Mouse (Mus musculus): ENCODE results near the gene Irs3.

The Irs3 gene

GRCm38 (mm10) chr5:137656977-137657376 is 11.5 kb upstream of the Irs3 start:
- peak; percentile 58 for DNase-seq (ENCODE audit: extremely low spot score)

GRCm38 (mm10) chr5:137654746-137655145 is 9.2 kb upstream of the Irs3 start:
- DNase-seq (ENCODE audit: extremely low spot score): no peak

GRCm38 (mm10) chr5:137653366-137653765 is 7.9 kb upstream of the Irs3 start:
- DNase-seq (ENCODE audit: extremely low spot score): no peak

GRCm38 (mm10) chr5:137652474-137652873 is 7.0 kb upstream of the Irs3 start:
- DNase-seq (ENCODE audit: extremely low spot score): peak; percentile 64

GRCm38 (mm10) chr5:137649669-137650571 is 4.4 kb upstream of the Irs3 start:
- DNase-seq (ENCODE audit: extremely low spot score): no peak

GRCm38 (mm10) chr5:137649251-137649650 is 3.7 kb upstream of the Irs3 start:
- no peak for DNase-seq (ENCODE audit: extremely low spot score)

- no peak for DNase-seq (ENCODE audit: extremely low spot score)
These were observed 2.5 kb upstream of the Irs3 start for GRCm38 (mm10) chr5:137647827-137648601.

GRCm38 (mm10) chr5:137645091-137645651 is 343 bp downstream of the Irs3 start:
- no peak for DNase-seq (ENCODE audit: extremely low spot score)

GRCm38 (mm10) chr5:137644484-137644883 is 1.0 kb downstream of the Irs3 start:
- DNase-seq (ENCODE audit: extremely low spot score): no peak

- no peak for DNase-seq (ENCODE audit: extremely low spot score)
These were observed 2.6 kb downstream of the Irs3 start for GRCm38 (mm10) chr5:137642886-137643285.

- no peak for DNase-seq (ENCODE audit: extremely low spot score)
These were observed 4.5 kb downstream of the Irs3 start, which contains the start of gene Sap25 for GRCm38 (mm10) chr5:137641054-137641453. Gene Sap25 (plus strand): TSS chr5:137641334.

GRCm38 (mm10) chr5:137639472-137639871 is 6.0 kb downstream of the Irs3 start:
- DNase-seq (ENCODE audit: extremely low spot score): no peak

GRCm38 (mm10) chr5:137633397-137634084 is 12.0 kb downstream of the Irs3 start:
- no peak for DNase-seq (ENCODE audit: extremely low spot score)

- DNase-seq (ENCODE audit: extremely low spot score): no peak
These were observed 13.9 kb downstream of the Irs3 start for GRCm38 (mm10) chr5:137631591-137631990.

GRCm38 (mm10) chr5:137631171-137631570 is 14.3 kb downstream of the Irs3 start:
- no peak for DNase-seq (ENCODE audit: extremely low spot score)

- no peak for DNase-seq (ENCODE audit: extremely low spot score)
These were observed 14.9 kb downstream of the Irs3 start for GRCm38 (mm10) chr5:137630602-137631001.

- DNase-seq (ENCODE audit: extremely low spot score): no peak
These were observed 15.5 kb downstream of the Irs3 start for GRCm38 (mm10) chr5:137629906-137630545.

- DNase-seq (ENCODE audit: extremely low spot score): no peak
These were observed 16.2 kb downstream of the Irs3 start for GRCm38 (mm10) chr5:137629306-137629721.

GRCm38 (mm10) chr5:137628498-137629305 is 16.8 kb downstream of the Irs3 start, which contains the start of the genes Fbxo24, Lrch4 and Gm20605:
Gene Fbxo24 (minus strand): TSS chr5:137629002.
Gene Lrch4 (plus strand): TSS chr5:137629121.
Gene Gm20605 (plus strand): TSS chr5:137629175.
- DNase-seq (ENCODE audit: extremely low spot score): peak; percentile 99

- no peak for DNase-seq (ENCODE audit: extremely low spot score)
These were observed 17.5 kb downstream of the Irs3 start for GRCm38 (mm10) chr5:137627991-137628390.
